Mouse (Mus musculus) adrenal gland, adult 10 weeks (tissue): ENCODE data around the gene Rab35. TPM values are rescaled to one million over a fixed set of nuclear protein-coding genes. Genes with fewer than 3 reads are reported as not detected.

Experiments
- polyA plus RNA-seq: library from polyadenylated mRNA; stranded (reverse); fragments of 350-450 nt; fragmentation: Illumina TruSeq; extraction: RNeasy Lipid Tissue Mini Kit (QIAGEN cat#74804); gene quantifications from one replicate; pipeline ENCODE4 v1.2.3, GENCODE M21; 2014; ENCODE audit warnings: low read depth, low replicate concordance

The Rab35 gene
- 16.4 TPM for polyA plus RNA-seq

GRCm38 (mm10) chr5:115631505-115632357 lies at the start of gene Rab35:
Gene Rab35 (plus strand): TSS chr5:115631908.

Other genes starting within 250 kb of the Rab35 start
- 3.7 TPM for gene Msi1, start 202.3 kb upstream of the Rab35 start, polyA plus RNA-seq
- gene Pla2g1b, start 165.6 kb upstream of the Rab35 start, polyA plus RNA-seq, result not detected
- 8.3 TPM for gene Sirt4, start 147.2 kb upstream of the Rab35 start, polyA plus RNA-seq
- 4.1 TPM for gene Pxn, start 125.2 kb upstream of the Rab35 start, polyA plus RNA-seq
- 34.2 TPM for gene Rplp0, start 72.4 kb upstream of the Rab35 start, polyA plus RNA-seq
- 2.4 TPM for gene Gcn1l1, start 66.7 kb upstream of the Rab35 start, polyA plus RNA-seq
- 0.82 TPM for gene Bicdl1, start 99.7 kb downstream of the Rab35 start, polyA plus RNA-seq
- 2.3 TPM for gene Cit, start 213.4 kb downstream of the Rab35 start, polyA plus RNA-seq